Mouse (Mus musculus) C2C12 (cell line): ENCODE data around the gene Pex7.

Experiments used
- CTCF ChIP-seq: IDR thresholded peaks from one replicate; pipeline ENCODE4 v1.5.1; 2011; ENCODE audit not compliant: control insufficient read depth, insufficient read depth, insufficient read length
- FOSL1 ChIP-seq: IDR thresholded peaks from one replicate; pipeline ENCODE4 v1.8.0; 2011; ENCODE audit warnings: mild to moderate bottlenecking, low read length; ENCODE audit not compliant: poor library complexity, insufficient read depth, severe bottlenecking
- MAX ChIP-seq: IDR thresholded peaks from one replicate; pipeline ENCODE4 v1.6.1; 2011; ENCODE audit warnings: mild to moderate bottlenecking, control low read depth
- MYOD1 ChIP-seq: IDR thresholded peaks from one replicate; pipeline ENCODE4 v1.6.1; 2011; ENCODE audit warnings: low read depth; ENCODE audit not compliant: control insufficient read depth, insufficient read length
- MYOG ChIP-seq: IDR thresholded peaks from one replicate; pipeline ENCODE4 v1.6.1; 2011; ENCODE audit not compliant: control insufficient read depth, insufficient read length; ENCODE audit errors: extremely low read depth
- USF1 ChIP-seq: IDR thresholded peaks from one replicate; pipeline ENCODE4 v1.6.1; 2011; ENCODE audit warnings: low read depth, mild to moderate bottlenecking, control low read depth, moderate library complexity

DNA sequence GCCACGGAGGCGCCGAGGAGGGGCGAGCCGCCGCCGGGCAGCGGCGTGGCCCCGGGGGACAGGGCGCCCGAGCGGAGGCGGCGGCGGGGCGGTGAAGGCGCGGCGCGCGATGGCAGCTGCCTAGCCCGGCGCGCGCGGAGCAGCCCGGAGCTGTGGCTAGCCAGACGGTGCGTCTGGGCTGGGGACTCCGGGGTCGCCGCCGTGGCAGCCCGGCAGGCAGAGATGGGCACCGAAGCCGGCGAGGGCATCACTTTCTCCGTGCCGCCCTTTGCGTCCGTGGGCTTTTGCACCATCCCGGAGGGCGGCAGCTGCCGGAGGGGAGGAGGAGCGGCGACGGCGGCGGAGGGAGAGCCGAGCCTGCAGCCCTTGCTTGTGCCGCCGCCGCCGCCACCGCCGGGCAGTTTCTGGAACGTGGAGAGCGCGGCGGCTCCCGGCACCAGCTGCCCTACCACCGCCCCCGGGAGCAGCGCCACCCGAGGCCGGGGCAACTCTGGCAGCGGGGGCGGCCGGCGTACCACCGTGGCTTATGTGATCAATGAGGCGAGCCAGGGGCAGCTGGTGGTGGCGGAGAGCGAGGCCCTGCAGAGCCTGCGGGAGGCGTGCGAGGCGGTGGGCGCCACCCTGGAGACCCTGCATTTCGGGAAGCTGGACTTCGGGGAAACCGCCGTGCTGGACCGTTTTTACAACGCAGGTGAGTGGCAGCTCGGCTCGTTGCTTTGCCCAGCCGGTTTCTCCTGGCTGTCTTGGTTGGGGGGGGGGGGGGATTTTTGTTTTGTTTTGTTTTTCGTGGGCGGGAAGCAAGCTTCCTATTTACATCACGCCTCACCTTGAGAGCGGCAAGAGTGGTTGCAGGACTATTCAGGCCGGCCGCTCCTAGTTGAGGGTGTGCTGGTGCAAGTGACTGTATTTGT is 27.1 kb upstream of the Pex7 start, which contains the start of gene Map3k5:
- no peak for TF ChIP-seq USF1
- TF ChIP-seq CTCF = no peak
- no peak for TF ChIP-seq MAX
- TF ChIP-seq MYOD1 = no peak
- TF ChIP-seq MYOG = no peak
- TF ChIP-seq FOSL1 = no peak
